Mouse (Mus musculus) forebrain, embryonic 10.5 days (tissue): ENCODE measurements around the gene Dlec1. TPM values are rescaled to one million over a fixed set of nuclear protein-coding genes. Genes with fewer than 3 reads are reported as not detected.
A peak's percentile ranks its signal among the peaks of the same experiment; 100 is the strongest.

Experiments
- DNase-seq: peaks from one replicate; pipeline ENCODE4 v3.0.0-alpha.2; 2017; ENCODE audit warnings: low spot score; ENCODE audit errors: extremely low spot score
- H3K27ac ChIP-seq: fragments of 300-500 bp; sonication (generic); 2 replicates; pipeline ENCODE4 v1.5.1; 2016; ENCODE audit warnings: mild to moderate bottlenecking
- H3K27me3 ChIP-seq: fragments of 300-500 bp; sonication (generic); 2 replicates; pipeline ENCODE4 v1.6.1; 2016; ENCODE audit warnings: mild to moderate bottlenecking; ENCODE audit not compliant: poor library complexity, severe bottlenecking
- H3K36me3 ChIP-seq: fragments of 300-500 bp; sonication (generic); replicated peaks from 2 replicates; pipeline ENCODE4 v1.6.1; 2016; ENCODE audit warnings: mild to moderate bottlenecking, moderate library complexity
- H3K4me1 ChIP-seq: fragments of 300-500 bp; sonication (generic); 2 replicates; pipeline ENCODE4 v1.6.1; 2016
- H3K4me3 ChIP-seq: fragments of 300-500 bp; sonication (generic); 2 replicates; pipeline ENCODE4 v1.5.1; 2016; ENCODE audit warnings: mild to moderate bottlenecking, moderate library complexity
- H3K9me3 ChIP-seq: fragments of 300-500 bp; sonication (generic); 2 replicates; pipeline ENCODE4 v1.6.1; 2016; ENCODE audit warnings: mild to moderate bottlenecking, moderate library complexity
- WGBS: fragments of 180-500 bp; shearing (Covaris S2); methylation state at CpG from one replicate; pipeline ENCODE4 v1.1.7; 2016; 5-methylcytosine and 5-hydroxymethylcytosine counted together
- polyA plus RNA-seq: library from polyadenylated mRNA; unstranded; fragments of >200 nt; fragmentation: Nextera tagmentation; extraction: Ambion mirVana; gene quantifications from 2 replicates; pipeline ENCODE4 v1.2.1, GENCODE M21; 2016

The Dlec1 gene
- polyA plus RNA-seq, 1 experiment from 2014 or later, result 1.1 TPM

DNA sequence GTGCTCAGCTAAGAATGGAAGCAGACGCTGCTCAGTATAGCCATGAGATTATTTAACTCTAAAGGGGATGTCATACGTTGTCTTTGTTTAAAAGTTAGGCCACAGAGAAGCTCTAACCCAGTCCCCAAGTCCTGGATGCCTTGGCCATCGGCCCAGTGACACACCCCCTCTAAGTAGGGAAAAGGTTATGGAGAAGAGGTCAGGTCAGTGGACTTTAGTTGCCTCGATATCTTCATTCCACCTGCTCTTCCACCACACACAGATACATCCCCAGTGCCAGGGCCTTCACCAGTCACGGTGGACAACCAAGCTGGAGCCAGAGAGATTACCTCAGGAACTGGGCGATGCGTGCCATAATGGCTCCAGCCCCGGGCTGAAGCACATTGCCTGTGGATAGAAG, 53.1 kb downstream of the Dlec1 start:
- WGBS, result 83% methylated on average over 8 of the region's 8 CpGs

DNA sequence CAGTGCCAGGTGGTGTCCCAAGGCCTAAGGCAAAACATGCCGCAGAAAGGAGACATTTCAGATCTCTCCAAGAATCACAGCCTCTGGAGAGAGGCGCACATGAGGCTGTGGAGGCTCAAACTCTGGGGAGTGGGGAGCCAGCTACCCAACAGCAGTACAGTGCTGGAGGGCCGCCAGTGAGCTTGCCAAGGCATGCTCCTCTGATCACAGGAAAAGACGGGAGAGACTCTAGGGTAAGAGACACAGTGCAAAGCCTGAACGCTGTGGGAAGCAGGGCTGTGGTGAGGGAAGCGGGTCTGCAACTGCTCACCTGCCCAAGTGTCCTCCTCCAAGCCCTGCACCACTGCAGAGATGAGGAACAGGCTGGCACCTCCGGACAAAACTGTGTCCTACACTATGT, 53.5 kb downstream of the Dlec1 start:
- Histone ChIP-seq H3K9me3 (no peaks in the 10 kb centered on the region), H3K27ac (no peak overlapping the region), H3K27me3 (peaks cover 40% of the 10 kb centered on the region), H3K4me1 (peaks cover 10% of the 10 kb centered on the region), H3K36me3 (no peaks in the 10 kb centered on the region), H3K4me3 (peak overlapping the region; percentile 64; the same call in 1 of the 2 replicates)
- DNase-seq, result no peak
- 56% methylated on average over 7 of the region's 7 CpGs for WGBS

More for the DNA sequence above, 53.1 kb downstream of the Dlec1 start:
- H3K27ac ChIP-seq, result no peak overlapping the region
- peaks cover 10% of the 10 kb centered on the region for H3K4me1 ChIP-seq
- no peak for DNase-seq
- peaks cover 40% of the 10 kb centered on the region for H3K27me3 ChIP-seq
- H3K36me3 ChIP-seq, result no peaks in the 10 kb centered on the region
- no peak overlapping the region for H3K4me3 ChIP-seq
- H3K9me3 ChIP-seq, result no peaks in the 10 kb centered on the region

DNA sequence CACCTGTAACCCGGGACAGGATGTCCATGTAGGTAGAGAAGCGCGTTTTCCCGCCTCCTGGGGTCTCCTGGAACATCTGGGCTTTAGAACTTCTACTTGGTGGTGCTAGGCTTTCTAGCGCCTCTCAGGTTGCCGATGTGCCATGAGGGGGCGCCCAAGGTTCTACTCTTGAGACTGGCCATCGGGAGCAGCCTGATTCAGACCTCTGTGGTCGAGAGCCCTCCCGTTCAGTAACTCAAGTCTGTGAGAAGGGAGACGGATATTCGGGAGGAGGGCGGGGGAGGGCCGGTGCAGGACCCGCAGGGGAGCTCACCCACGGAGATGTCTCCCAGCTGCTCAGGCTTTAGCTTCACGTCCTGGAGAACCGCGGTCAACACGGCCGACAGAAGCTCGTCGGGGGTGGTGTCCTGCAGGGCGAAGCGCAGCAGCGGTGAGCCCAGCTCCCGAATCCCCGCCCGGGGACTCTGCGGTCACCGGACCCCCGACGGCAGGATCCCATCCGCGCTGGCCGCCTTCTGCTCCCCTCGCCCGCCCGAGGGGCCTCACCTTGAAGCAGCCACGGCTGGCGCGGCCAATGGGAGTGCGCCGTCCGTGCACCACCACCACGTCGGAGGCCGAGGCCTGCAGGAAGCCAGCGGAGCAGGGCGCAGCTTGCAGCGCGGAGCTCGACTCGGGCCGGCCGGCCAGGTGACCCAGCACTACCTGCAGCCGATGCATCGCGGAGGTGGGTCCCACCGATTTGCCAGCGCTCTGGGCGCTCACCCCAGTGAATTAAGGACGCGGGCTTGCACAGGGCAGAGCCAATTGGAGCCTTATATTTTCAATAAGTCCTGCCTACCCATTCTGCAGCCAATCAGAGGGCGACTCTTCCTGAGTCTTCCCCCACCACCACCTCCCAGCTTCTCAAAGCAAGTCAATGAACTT, 54.3 kb downstream of the Dlec1 start, which contains the start of gene Acaa1b:
Acaa1b (minus strand) TSS at position 816 of the 924 bp plus-strand sequence.
- Histone ChIP-seq H3K4me1 (peaks cover 10% of the 10 kb centered on the region), H3K27me3 (peaks cover 40% of the 10 kb centered on the region), H3K36me3 (no peaks in the 10 kb centered on the region), H3K9me3 (no peaks in the 10 kb centered on the region), H3K27ac (peak within 1 kb of the TSS; percentile 53), H3K4me3 (peak within 1 kb of the TSS; percentile 64)
- peak; percentile 76 for DNase-seq
- WGBS, result 1% methylated on average over 65 of the region's 65 CpGs

DNA sequence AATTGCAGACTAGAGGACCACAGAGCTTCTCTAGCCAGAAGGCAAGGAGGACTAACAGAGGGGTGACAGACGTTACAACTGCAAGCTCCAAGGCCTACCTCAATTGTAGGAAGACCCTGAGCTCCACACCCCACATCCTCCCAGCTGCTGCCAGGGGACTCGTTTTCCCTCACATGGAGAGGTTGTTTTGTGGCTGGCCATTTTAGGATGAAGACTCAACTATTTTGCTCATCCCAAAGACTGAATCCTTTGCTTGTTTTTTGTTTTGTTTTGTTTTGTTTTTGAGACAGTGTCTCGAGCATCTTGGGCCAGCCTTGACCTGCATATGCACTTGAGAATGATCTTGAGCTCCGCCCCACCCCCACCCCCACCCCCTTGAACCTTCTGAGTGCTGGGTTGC, 56.6 kb downstream of the Dlec1 start, which contains the start of gene Gm47289:
Gm47289 (plus strand) TSS at position 301 of the 400 bp plus-strand sequence.
- peaks cover 10% of the 10 kb centered on the region for H3K4me1 ChIP-seq
- WGBS, result 67% methylated on average over 4 of the region's 4 CpGs
- DNase-seq, result no peak

DNA sequence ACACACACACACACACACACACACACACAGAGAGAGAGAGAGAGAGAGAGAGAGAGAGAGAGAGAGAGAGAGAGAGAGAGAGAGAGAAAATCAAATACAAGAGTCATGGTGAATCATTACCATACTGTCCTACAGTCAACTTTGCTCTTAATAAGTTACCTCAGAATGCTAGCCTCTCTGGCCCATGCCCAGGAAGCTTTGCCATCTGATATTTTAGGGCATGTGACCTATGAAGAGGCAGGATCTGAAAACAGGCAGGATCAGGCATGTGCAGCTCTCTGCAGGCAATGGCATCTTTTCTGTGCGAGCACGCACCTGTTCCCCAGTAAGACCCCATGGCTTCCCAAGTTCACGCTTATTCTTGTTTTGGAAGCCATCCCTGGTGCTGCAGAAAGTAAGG, 58.4 kb downstream of the Dlec1 start:
- 86% methylated on average over 3 of the region's 3 CpGs for WGBS
- Histone ChIP-seq H3K27ac (no peak overlapping the region), H3K36me3 (no peaks in the 10 kb centered on the region), H3K4me3 (no peak overlapping the region), H3K4me1 (peaks cover 10% of the 10 kb centered on the region), H3K27me3 (peaks cover 29% of the 10 kb centered on the region), H3K9me3 (no peaks in the 10 kb centered on the region)
- no peak for DNase-seq

More for the DNA sequence above, 56.6 kb downstream of the Dlec1 start, which contains the start of gene Gm47289:
- Histone ChIP-seq H3K36me3 (no peaks in the 10 kb centered on the region), H3K9me3 (no peaks in the 10 kb centered on the region), H3K27ac (no peak within 1 kb of the TSS), H3K27me3 (peaks cover 40% of the 10 kb centered on the region), H3K4me3 (no peak within 1 kb of the TSS)

DNA sequence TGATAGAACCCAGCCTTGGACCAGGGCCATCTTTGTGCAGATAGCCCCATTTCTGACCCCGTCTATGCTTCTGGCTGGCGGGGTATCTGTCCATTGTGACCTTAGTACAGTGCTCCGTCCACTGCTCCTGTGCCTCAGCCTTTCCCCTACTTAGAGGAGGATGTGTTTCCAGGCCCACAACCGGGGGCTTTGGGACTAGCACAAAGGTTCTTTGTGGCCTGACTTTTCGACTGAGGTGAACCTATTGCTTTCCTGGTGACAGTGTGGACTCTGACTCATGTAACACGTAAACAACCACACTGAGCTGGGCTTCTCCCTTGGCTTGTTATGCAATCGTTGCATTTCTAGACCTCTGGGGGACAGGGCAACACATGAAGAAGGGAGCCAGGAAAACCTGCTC, 62.5 kb downstream of the Dlec1 start:
- H3K27me3 ChIP-seq, result no peaks in the 10 kb centered on the region
- no peak for DNase-seq
- 86% methylated on average over 7 of the region's 7 CpGs for WGBS
- no peaks in the 10 kb centered on the region for H3K4me1 ChIP-seq
- H3K9me3 ChIP-seq, result peaks cover 5% of the 10 kb centered on the region; the same call in 1 of the 2 replicates
- no peak overlapping the region for H3K4me3 ChIP-seq
- H3K27ac ChIP-seq, result no peak overlapping the region
- no peaks in the 10 kb centered on the region for H3K36me3 ChIP-seq

DNA sequence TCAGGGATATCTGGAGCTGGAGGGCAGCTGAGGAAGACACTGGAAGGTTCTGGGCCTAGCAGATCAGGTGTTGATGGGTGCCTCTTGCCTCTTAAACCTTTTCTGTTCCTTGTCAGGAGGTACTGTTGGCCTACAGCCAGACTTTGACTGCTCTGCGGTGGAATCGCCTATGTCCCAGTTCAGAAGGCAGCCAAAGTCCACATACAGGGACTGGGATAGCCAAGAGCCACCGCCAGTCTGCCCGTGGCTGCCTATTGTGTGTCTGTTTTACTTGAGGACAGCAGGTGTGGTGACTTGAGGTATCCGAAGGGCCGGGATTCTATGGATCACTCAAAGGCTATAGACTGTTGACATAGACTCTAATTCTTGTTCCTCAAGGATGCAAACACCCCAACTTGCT, 63.3 kb downstream of the Dlec1 start:
- H3K27me3 ChIP-seq, result no peaks in the 10 kb centered on the region
- DNase-seq, result no peak
- WGBS, result 94% methylated on average over 6 of the region's 6 CpGs

DNA sequence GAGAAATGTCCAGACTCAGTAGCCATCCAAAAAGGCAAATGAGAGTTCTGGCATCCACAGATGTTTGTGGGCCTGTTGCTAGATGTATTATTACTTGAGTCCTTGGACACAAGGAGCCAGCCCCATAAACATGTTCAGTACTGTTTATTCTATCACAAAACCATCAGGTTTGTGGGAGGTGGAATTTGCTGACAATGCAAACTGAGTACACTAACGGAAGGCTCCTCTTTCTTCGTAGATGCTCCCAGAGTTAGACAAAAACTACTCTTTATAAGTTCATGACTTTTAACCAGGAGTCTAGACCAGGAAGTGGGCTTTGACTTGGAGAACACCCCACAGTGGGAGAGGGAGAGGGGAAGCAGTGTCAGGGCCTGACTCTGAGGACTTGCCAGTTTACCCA, 65.3 kb downstream of the Dlec1 start:
- no peak for DNase-seq
- peaks cover 5% of the 10 kb centered on the region; the same call in 1 of the 2 replicates for H3K9me3 ChIP-seq
- H3K27ac ChIP-seq, result no peak overlapping the region

More for the DNA sequence above, 63.3 kb downstream of the Dlec1 start:
- no peak overlapping the region for H3K4me3 ChIP-seq
- no peaks in the 10 kb centered on the region for H3K36me3 ChIP-seq
- H3K4me1 ChIP-seq, result no peaks in the 10 kb centered on the region
- no peak overlapping the region for H3K27ac ChIP-seq
- peaks cover 5% of the 10 kb centered on the region; the same call in 1 of the 2 replicates for H3K9me3 ChIP-seq

DNA sequence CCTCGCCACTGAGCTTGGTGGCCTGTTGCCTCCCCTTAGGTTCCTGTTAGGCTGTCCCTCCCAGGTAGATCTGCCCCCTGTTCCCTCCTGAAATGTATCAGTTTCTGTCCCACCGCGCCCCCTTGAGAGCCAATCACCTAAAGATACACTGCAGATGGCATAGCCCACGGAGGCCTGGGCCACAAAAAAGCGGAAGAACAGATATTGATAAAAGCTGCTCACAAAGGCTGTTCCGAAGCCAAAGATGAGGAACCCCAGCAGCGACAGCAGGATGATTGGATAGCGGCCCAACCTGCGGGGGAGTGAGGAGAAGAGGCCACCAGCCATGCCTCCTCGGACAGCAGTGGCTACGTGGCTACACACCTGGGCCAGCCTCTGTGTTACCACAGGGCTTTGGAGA, 77.0 kb downstream of the Dlec1 start:
- Histone ChIP-seq H3K27me3 (no peaks in the 10 kb centered on the region), H3K27ac (no peak overlapping the region), H3K4me1 (no peaks in the 10 kb centered on the region), H3K9me3 (no peaks in the 10 kb centered on the region), H3K4me3 (no peak overlapping the region), H3K36me3 (no peaks in the 10 kb centered on the region)
- WGBS, result 94% methylated on average over 11 of the region's 11 CpGs
- no peak for DNase-seq

More for the DNA sequence above, 65.3 kb downstream of the Dlec1 start:
- H3K4me1 ChIP-seq, result no peaks in the 10 kb centered on the region
- H3K4me3 ChIP-seq, result no peak overlapping the region
- H3K27me3 ChIP-seq, result no peaks in the 10 kb centered on the region
- no peaks in the 10 kb centered on the region for H3K36me3 ChIP-seq
- WGBS, result 92% methylated on average over 2 of the region's 2 CpGs

DNA sequence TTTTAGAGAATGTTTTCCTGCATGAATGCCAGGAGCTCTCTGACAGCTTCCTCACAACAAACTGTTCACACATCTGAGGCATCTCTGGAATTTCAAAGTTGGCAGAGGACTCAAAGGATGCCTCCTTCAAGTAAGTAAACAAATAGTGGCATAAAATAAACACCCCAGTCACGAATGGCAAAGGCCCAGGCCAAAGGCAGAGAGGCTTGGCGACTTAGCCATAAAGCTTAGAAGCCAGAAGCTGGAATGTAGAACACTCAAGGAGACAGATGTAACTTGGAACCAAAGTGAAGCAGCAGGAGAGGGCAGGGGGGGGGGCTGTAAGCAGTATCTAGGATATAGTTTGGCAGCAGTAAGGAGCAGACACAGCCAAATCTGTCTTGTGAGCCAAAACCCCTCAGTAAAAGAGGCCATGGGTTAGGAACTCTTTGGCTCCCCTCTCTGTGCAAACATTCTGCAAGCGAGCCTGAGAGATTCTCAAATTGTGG, 79.0 kb downstream of the Dlec1 start:
- Histone ChIP-seq H3K27ac (no peak overlapping the region), H3K9me3 (no peaks in the 10 kb centered on the region), H3K4me3 (no peak overlapping the region), H3K27me3 (no peaks in the 10 kb centered on the region), H3K36me3 (no peaks in the 10 kb centered on the region), H3K4me1 (no peaks in the 10 kb centered on the region)
- 72% methylated on average over 3 of the region's 3 CpGs for WGBS
- no peak for DNase-seq

DNA sequence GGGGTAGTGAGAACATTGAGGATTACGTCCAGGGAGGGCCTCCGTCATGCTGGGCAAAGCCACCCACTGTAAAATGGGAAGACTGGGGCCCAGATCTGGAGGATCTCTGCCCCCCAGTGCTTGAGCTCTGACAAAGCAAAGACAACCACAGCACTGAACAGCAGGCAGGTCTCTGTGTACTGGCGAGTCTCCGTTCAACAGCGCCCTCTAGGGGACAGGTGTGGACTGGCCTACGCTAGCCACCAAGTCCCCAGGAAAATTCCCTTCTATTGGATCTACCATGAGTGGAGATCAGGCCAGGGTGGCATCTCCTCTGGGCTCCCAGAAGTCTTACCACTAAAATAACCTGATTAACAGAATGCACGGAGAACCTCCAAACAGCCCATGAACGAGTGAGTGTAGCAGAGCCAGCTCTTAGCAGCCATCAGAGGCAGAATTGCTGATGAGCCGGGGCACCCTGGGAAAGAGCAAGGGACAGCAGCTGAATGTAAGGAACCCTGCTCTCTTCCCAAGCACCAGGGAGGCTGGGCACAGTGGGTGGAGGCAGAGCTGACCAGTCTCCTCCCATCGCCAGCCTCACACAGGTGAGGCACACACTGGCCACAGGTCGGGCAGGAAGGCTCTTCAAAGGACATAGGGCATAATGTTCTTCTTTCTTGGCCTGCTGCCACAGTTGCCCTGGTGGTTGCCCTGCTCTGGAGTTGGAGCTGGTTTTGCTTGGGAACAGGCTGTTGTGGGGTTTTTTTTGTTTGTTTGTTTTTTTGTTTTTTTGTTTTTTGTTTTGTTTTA, 90.1 kb downstream of the Dlec1 start:
- no peak overlapping the region for H3K27ac ChIP-seq
- H3K36me3 ChIP-seq, result no peaks in the 10 kb centered on the region
- H3K9me3 ChIP-seq, result no peaks in the 10 kb centered on the region
- no peaks in the 10 kb centered on the region for H3K4me1 ChIP-seq
- no peak overlapping the region for H3K4me3 ChIP-seq
- H3K27me3 ChIP-seq, result no peaks in the 10 kb centered on the region
- 36% methylated on average over 11 of the region's 11 CpGs for WGBS
- peak; percentile 27 for DNase-seq
